Mouse (Mus musculus): ENCODE measurements around the gene Gm7978. TPM values are rescaled to one million over a fixed set of nuclear protein-coding genes. Genes with fewer than 3 reads are reported as not detected.
"Not testable (repeated sequence)": the region's sequence is repeated elsewhere in the genome, so short reads cannot be mapped to it uniquely, and the experiment has no call there.

Gene Gm7978
- not detected for total RNA-seq (2021)
- long read RNA-seq, experiment 1, result 0 reads
- long read RNA-seq, experiment 2, result 0 reads

- DNase-seq (ENCODE audit: low spot score in 2 of 2); H3K27ac ChIP-seq; H3K4me3 ChIP-seq: not testable (repeated sequence)
These were observed at the start of gene Gm7978 for GRCm38 (mm10) chr5:95736073-95736472. TSS of gene Gm7978 (minus strand) at chr5:95736173.

GRCm38 (mm10) chr5:95775690-95776089, 39.7 kb upstream of the Gm7978 start, which contains the start of gene E330014E10Rik:
TSS of gene E330014E10Rik (plus strand) at chr5:95775990.
- not testable (repeated sequence) for H3K27ac ChIP-seq; DNase-seq (ENCODE audit: low spot score in 2 of 2); H3K4me3 ChIP-seq

- not testable (repeated sequence) for DNase-seq (ENCODE audit: low spot score in 2 of 2); H3K4me3 ChIP-seq; H3K27ac ChIP-seq
These were observed 5.7 kb upstream of the Gm7978 start, which contains the start of gene Gm7982 for GRCm38 (mm10) chr5:95741714-95742113. TSS of gene Gm7982 (plus strand) at chr5:95742014.

Other genes with a start within 250 kb of the Gm7978 start
- gene Gm3286, start 225.4 kb downstream of the Gm7978 start, total RNA-seq (2021), result not detected
- not detected for gene Gm7971, start 141.3 kb downstream of the Gm7978 start, total RNA-seq (2021)
- not detected for gene Gm7982, start 5.8 kb upstream of the Gm7978 start, total RNA-seq (2021)
- not detected for gene E330014E10Rik, start 39.8 kb upstream of the Gm7978 start, total RNA-seq (2021)
- not detected for gene Cxcl13, start 220.8 kb upstream of the Gm7978 start, total RNA-seq (2021)

Measured in layer of hippocampus, adult 2 months (tissue).